Mouse (Mus musculus) liver, embryonic 12.5 days (tissue): ENCODE results near the gene Flt4. TPM values are rescaled to one million over a fixed set of nuclear protein-coding genes. Genes with fewer than 3 reads are reported as not detected.
A peak's percentile ranks its signal among the peaks of the same experiment; 100 is the strongest.

ENCODE experiments used
- ATAC-seq: fragments of 200-750 bp; cut with Nextera tagmentation; 2 replicates; pipeline ENCODE4 v1.8.0; 2017; ENCODE audit warnings: moderate number of reproducible peaks, mild to moderate bottlenecking, moderate library complexity
- H3K27ac ChIP-seq: fragments of 300-500 bp; sonication (generic); 2 replicates; pipeline ENCODE4 v1.5.1; 2016; ENCODE audit warnings: mild to moderate bottlenecking
- H3K27me3 ChIP-seq: fragments of 300-500 bp; sonication (generic); replicated peaks from 2 replicates; pipeline ENCODE4 v1.6.1; 2016; ENCODE audit warnings: mild to moderate bottlenecking, moderate library complexity
- H3K36me3 ChIP-seq: fragments of 300-500 bp; sonication (generic); 2 replicates; pipeline ENCODE4 v1.6.1; 2016; ENCODE audit warnings: mild to moderate bottlenecking, moderate library complexity
- H3K4me1 ChIP-seq: fragments of 300-500 bp; sonication (generic); 2 replicates; pipeline ENCODE4 v1.6.1; 2016
- H3K4me2 ChIP-seq: fragments of 300-500 bp; sonication (generic); 2 replicates; pipeline ENCODE4 v1.6.1; 2016; ENCODE audit warnings: mild to moderate bottlenecking, moderate library complexity
- H3K4me3 ChIP-seq: fragments of 300-500 bp; sonication (generic); 2 replicates; pipeline ENCODE4 v1.5.1; 2016; ENCODE audit warnings: mild to moderate bottlenecking, moderate library complexity
- H3K9ac ChIP-seq: fragments of 300-500 bp; sonication (generic); 2 replicates; pipeline ENCODE4 v1.6.1; 2016; ENCODE audit warnings: mild to moderate bottlenecking, moderate library complexity
- H3K9me3 ChIP-seq: fragments of 300-500 bp; sonication (generic); replicated peaks from 2 replicates; pipeline ENCODE4 v1.6.1; 2016; ENCODE audit warnings: mild to moderate bottlenecking, moderate library complexity
- WGBS: fragments of 180-500 bp; shearing (Covaris S2); methylation state at CpG from one replicate; pipeline ENCODE4 v1.1.7; 2016; ENCODE audit not compliant: insufficient replicate concordance; 5-methylcytosine and 5-hydroxymethylcytosine counted together
- polyA plus RNA-seq: library from polyadenylated mRNA; unstranded; fragments of >200 nt; fragmentation: Nextera tagmentation; extraction: Ambion mirVana; gene quantifications from 2 replicates; pipeline ENCODE4 v1.2.1, GENCODE M21; 2016

Flt4 gene
- polyA plus RNA-seq, 1 experiment from 2014 or later = 4.7 TPM

DNA sequence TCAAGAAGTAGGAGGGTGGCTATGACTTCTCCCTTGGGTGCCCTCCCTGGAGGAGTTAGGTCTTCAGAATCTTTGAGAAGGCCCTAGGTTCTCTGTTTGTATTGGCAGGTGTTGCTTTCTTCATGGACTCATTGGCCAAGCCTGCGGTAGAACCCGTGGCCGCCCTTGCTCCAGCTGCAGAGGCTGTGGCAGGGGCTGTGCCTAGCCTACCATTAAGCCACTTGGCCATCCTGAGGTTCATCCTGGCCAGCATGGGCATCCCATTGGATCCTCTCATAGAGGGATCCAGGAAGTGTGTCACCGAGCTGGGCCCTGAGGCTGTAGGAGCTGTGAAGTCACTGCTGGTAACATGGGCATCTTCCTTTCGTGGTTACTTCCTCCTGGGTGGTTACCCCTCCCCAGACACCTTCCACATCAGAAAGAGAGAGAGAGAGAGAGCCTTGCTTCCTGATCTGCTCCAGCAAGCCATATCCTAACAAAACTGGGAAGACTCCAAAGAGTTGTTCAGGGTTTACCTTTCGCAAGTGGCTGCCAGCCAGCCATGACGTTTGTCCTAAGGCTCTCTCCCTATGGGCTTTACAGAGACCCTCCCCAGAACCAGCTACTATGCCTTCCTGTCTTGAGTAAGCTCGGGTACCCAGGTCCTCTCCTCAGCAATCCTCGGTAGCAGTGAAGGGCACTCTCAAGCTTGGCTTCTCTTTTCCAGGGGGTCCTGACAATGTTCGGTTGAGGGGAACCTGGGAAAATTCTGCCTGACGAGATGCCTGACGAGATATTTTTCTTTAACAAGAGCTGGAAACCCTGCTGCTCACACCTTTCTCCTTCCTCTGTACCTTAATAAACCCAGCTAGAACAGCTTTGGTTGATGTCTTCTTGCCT, 55.4 kb downstream of the Flt4 start:
- peaks cover 18% of the 10 kb centered on the region for H3K4me1 ChIP-seq
- 59% methylated on average over 12 of the region's 12 CpGs for WGBS
- H3K9ac ChIP-seq = no peak overlapping the region
- H3K27ac ChIP-seq = no peak overlapping the region
- no peaks in the 10 kb centered on the region for H3K9me3 ChIP-seq
- 0 out of 2 replicates have a peak, but pooled peaks have one; percentile 20 for ATAC-seq
- no peak overlapping the region for H3K4me2 ChIP-seq
- H3K27me3 ChIP-seq = peaks cover 5% of the 10 kb centered on the region; the same call in 1 of the 2 replicates
- no peak overlapping the region for H3K4me3 ChIP-seq
- H3K36me3 ChIP-seq = peaks cover 17% of the 10 kb centered on the region

DNA sequence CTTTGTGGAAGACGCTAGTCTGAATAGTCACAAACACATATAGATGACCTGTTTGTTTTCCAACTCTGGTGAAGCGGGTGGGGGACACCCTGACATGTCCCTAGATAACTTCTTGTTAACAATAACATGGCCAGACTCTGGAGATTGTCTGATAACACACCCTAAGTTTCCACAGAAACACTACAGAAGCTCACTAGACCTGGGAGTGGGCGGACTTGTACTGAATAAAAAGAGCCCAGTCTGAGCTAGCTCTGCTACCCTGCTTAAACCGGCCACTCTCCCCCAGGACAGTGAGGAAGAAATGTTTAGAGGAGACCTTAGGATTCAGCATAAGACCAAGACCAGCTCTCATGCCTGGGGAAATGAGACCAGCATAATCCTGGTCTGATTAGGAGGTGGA, 56.4 kb downstream of the Flt4 start:
- H3K27me3 ChIP-seq = peaks cover 5% of the 10 kb centered on the region; the same call in 1 of the 2 replicates
- peaks cover 18% of the 10 kb centered on the region for H3K4me1 ChIP-seq
- H3K4me3 ChIP-seq = no peak overlapping the region
- no peaks in the 10 kb centered on the region for H3K9me3 ChIP-seq
- H3K27ac ChIP-seq = no peak overlapping the region
- ATAC-seq = no peak
- H3K9ac ChIP-seq = no peak overlapping the region
- peaks cover 26% of the 10 kb centered on the region for H3K36me3 ChIP-seq
- 57% methylated on average over 4 of the region's 4 CpGs for WGBS
- H3K4me2 ChIP-seq = no peak overlapping the region

DNA sequence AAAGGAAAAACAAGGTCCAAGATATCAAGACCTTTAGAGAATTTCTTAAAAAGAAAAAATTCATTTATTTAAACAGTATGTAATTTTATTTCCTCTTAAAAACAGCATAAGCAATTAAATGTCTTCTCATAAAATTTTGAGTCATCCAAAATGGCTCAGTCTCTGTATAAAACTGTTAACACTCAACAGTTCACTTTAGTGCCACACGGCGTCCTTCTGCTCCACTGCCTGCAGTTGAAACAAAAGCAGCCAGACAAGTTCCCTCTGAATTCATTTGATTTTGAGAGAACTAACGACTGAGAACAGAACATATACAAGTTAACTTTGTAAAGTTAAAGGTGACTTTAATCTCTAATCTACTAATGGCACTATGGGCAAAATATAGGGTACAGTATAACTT, 64.4 kb downstream of the Flt4 start:
- H3K36me3 ChIP-seq = peaks cover 83% of the 10 kb centered on the region

DNA sequence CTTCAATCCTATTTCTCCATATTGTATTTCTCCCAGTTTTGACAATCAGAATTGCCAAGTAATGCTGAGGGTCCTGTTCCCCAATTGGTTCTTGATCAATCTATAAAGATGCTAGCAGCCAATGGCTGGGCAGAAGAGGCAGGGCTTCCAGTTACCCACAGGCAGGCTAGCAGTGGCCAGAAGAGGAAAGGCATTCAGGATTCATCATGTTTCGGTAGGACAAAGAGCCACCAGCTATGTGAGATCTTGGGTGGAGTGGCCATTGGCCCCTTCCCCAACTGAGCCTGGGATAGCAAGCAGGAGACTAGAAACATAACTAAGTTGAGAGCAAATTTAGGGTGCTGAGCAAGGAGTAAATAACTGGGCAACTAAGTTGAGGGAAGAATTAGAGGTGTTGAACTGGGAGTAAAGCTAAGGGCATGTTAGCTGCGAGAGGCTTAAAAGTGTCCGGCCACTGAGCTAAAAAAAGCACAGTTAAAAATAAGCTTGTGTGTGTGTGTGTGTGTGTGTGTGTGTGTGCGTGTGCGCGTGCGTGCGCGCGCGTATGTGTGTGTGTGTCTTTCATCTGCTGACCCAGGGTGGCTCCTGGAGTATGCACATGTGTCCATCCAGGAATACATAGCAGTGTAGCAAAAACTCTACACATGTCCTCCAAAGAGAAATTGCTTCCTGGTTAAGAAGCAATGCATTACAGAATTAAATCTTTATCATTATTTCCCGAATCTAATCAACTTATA, 75.3 kb downstream of the Flt4 start:
- Histone ChIP-seq H3K27me3 (no peaks in the 10 kb centered on the region), H3K9ac (no peak overlapping the region), H3K4me1 (no peaks in the 10 kb centered on the region), H3K36me3 (peaks cover 93% of the 10 kb centered on the region), H3K4me3 (no peak overlapping the region), H3K9me3 (no peaks in the 10 kb centered on the region), H3K27ac (no peak overlapping the region), H3K4me2 (no peak overlapping the region)
- 92% methylated on average over 12 of the region's 12 CpGs for WGBS
- ATAC-seq = no peak

More for the DNA sequence above, 64.4 kb downstream of the Flt4 start:
- no peak overlapping the region for H3K4me3 ChIP-seq
- H3K9ac ChIP-seq = no peak overlapping the region
- no peaks in the 10 kb centered on the region for H3K4me1 ChIP-seq
- ATAC-seq = no peak
- no peaks in the 10 kb centered on the region for H3K27me3 ChIP-seq
- H3K9me3 ChIP-seq = no peaks in the 10 kb centered on the region
- H3K27ac ChIP-seq = no peak overlapping the region
- H3K4me2 ChIP-seq = no peak overlapping the region
- 85% methylated on average over 3 of the region's 3 CpGs for WGBS

DNA sequence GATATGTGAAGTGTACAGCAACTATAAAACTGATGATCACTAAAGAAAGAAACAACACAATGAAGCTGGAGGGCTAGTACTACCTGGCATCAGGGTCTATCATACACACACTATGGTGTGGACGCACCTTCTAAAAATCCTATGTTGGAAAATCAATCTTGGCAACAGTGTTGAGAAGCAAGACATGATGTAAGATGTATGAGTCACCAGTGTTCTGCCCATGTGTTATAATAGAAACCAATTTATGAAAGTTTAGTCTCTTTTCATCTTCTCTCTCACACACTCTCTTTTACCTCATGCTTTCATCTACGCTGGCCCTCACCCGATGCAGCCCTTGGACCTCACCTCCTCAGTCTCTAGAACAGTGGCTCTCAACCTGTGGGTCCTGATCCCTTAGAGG, 86.0 kb downstream of the Flt4 start:
- Histone ChIP-seq H3K9ac (no peak overlapping the region), H3K27me3 (no peaks in the 10 kb centered on the region), H3K36me3 (peaks cover 85% of the 10 kb centered on the region), H3K4me2 (no peak overlapping the region), H3K4me1 (peaks cover 21% of the 10 kb centered on the region), H3K27ac (no peak overlapping the region), H3K4me3 (no peak overlapping the region), H3K9me3 (no peaks in the 10 kb centered on the region)
- WGBS = 92% methylated on average over 3 of the region's 3 CpGs
- no peak for ATAC-seq

DNA sequence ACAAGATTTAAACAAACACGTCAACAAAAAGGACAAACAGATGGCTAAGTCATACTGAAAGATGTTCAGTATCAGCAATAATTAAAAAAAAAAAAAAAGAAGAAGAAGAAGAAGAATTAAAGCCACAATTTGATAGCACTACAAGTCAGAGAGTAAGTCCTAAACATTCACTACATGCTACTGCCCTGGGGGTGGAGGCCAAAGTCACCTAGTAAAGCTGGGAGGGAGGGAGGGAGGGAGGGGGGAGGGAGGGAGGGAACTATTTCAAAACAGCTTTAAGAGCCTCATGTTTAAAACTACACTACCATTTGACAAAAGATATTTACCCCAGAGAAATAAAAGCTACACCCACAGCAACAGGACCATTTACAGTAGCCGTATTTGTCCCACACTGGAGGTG, 86.6 kb downstream of the Flt4 start:
- Histone ChIP-seq H3K9me3 (no peaks in the 10 kb centered on the region), H3K27me3 (no peaks in the 10 kb centered on the region), H3K4me1 (peaks cover 17% of the 10 kb centered on the region), H3K4me3 (no peak overlapping the region), H3K27ac (no peak overlapping the region), H3K9ac (no peak overlapping the region), H3K36me3 (peaks cover 80% of the 10 kb centered on the region), H3K4me2 (no peak overlapping the region)
- 87% methylated on average over 2 of the region's 2 CpGs for WGBS
- no peak for ATAC-seq

DNA sequence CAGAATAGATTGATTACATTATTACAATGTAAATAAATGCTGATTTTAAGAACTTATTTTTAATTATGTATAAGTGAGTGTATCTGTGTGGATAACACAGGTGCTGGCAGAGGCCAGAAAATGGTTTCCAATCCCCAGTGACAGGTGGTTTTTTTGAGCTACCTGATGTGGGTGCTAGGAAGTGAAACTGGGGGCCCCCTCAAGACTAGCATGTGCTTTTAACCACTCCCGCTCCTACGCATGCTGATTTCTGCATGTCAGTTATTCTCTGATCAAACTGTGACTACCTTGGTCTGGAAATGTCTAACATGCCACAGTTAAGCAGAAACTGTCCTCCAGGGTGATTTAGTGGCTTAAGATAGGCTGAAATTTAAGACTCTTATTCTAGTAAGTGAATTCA, 87.4 kb downstream of the Flt4 start:
- H3K27me3 ChIP-seq = no peaks in the 10 kb centered on the region
- H3K9ac ChIP-seq = no peak overlapping the region
- H3K4me3 ChIP-seq = no peak overlapping the region
- H3K9me3 ChIP-seq = no peaks in the 10 kb centered on the region
- H3K4me1 ChIP-seq = peaks cover 11% of the 10 kb centered on the region
- WGBS = 92% methylated on average over 2 of the region's 2 CpGs
- no peak for ATAC-seq
- no peak overlapping the region for H3K27ac ChIP-seq
- no peak overlapping the region for H3K4me2 ChIP-seq
- H3K36me3 ChIP-seq = peaks cover 80% of the 10 kb centered on the region

DNA sequence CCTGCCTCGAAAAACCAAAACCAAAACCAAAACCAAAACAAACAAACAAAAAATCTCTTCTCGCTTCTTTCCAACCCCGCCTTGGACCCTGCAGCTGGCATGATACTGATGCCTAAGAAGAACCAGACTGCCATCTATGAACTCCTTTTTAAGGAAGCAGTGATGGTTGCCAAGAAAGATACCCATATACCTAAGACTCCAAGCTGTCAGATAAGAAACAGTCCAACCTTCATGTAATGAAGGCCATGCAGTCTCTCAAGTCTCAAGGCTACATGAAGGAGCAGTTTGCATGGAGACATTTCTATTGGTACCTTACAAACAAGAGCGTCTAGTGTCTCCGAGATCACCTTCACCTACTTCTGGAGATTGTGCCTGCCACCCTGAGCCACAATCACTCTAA, 88.7 kb downstream of the Flt4 start:
- H3K9ac ChIP-seq = no peak overlapping the region
- no peaks in the 10 kb centered on the region for H3K27me3 ChIP-seq
- H3K27ac ChIP-seq = no peak overlapping the region
- H3K36me3 ChIP-seq = peaks cover 79% of the 10 kb centered on the region
- no peak overlapping the region for H3K4me2 ChIP-seq
- no peak overlapping the region for H3K4me3 ChIP-seq
- ATAC-seq = no peak
- 81% methylated on average over 5 of the region's 5 CpGs for WGBS
- no peaks in the 10 kb centered on the region for H3K9me3 ChIP-seq
- H3K4me1 ChIP-seq = peaks cover 11% of the 10 kb centered on the region

DNA sequence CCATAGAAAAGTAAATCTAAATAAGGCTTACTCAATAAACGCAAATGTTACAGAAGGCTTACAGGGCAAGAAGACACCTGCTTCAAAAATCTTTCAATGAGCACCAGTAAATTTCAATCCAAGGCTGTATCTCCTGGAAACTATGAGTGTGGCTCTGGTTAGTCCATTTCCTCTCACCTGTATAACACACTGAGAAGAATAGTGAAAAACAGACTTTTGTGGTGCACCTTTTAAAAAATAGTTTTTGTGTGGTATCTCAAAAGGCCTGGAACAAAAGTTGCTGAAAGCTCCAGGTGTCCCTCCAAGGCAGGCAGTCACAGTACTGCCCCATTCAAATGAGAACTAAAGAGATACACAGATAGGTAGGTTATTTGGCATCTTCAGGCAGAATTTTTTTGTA, 90.0 kb downstream of the Flt4 start:
- H3K9me3 ChIP-seq = no peaks in the 10 kb centered on the region
- H3K4me3 ChIP-seq = no peak overlapping the region
- H3K36me3 ChIP-seq = peaks cover 77% of the 10 kb centered on the region
- ATAC-seq = no peak
- H3K9ac ChIP-seq = no peak overlapping the region
- H3K27me3 ChIP-seq = no peaks in the 10 kb centered on the region
- no peak overlapping the region for H3K4me2 ChIP-seq
- H3K27ac ChIP-seq = no peak overlapping the region
- H3K4me1 ChIP-seq = peaks cover 15% of the 10 kb centered on the region
- 83% methylated on average over 1 of the region's 1 CpGs for WGBS

DNA sequence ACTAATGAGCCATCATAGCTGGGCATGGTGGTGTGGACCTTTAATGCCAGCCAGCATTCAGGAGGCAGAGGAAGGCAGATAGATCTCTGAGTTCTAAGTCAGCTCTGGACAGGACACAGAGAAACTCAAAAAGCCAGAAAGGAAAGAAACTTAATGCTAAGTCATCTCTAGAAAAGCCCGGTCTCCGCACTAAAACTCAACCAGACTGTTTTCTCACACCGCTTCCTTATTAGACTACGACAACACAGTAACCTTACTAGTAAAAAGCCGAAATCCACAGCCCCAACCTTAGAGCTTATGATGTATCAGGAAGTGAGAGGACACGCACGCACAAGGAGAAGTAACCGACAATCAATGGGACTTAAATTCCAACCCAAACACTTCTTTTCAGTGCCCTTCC, 93.0 kb downstream of the Flt4 start:
- peaks cover 18% of the 10 kb centered on the region for H3K4me1 ChIP-seq
- H3K4me2 ChIP-seq = no peak overlapping the region
- H3K9me3 ChIP-seq = no peaks in the 10 kb centered on the region
- ATAC-seq = no peak
- no peak overlapping the region for H3K4me3 ChIP-seq
- no peak overlapping the region for H3K9ac ChIP-seq
- H3K36me3 ChIP-seq = peaks cover 85% of the 10 kb centered on the region
- no peak overlapping the region for H3K27ac ChIP-seq
- 95% methylated on average over 8 of the region's 8 CpGs for WGBS
- H3K27me3 ChIP-seq = no peaks in the 10 kb centered on the region
